In the genomic region with DNA sequence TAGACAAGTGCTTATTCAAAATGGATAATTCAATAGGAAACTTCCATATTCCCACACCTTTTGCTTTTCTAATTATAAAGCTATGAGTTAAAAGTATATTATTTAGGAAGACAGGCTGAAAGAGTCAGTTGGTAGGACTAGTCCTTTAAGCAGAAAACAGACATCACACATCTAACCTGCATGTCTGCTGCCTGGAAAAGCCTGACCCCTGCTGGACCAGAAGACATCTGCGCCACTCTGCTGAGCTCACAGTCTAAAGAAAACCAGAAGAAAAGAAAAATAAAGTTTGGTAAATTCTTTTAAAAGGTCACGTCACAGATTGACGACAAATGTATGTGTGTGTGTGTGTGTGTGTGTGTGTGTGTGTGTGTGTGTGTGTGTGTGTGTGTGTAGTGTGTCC, we compare ENCODE assay signal across 8 mouse cellular contexts. TPM values are rescaled to one million over a fixed set of nuclear protein-coding genes. Genes with fewer than 3 reads are reported as not detected.
A peak's percentile ranks its signal among the peaks of the same experiment; 100 is the strongest.
DNase-seq lines count a peak whose midpoint lies in the region; ATAC-seq and TF ChIP-seq lines count a peak whose summit lies in the region.

No protein-coding gene starts in this region.

- H3K4me2 ChIP-seq in lung, embryonic 14.5 days: no peak overlapping the region

- no peak for TF ChIP-seq POLR2A in cortical plate, adult 2 months (IDR thresholded peaks at IDR 0.05; ENCODE audit: extremely low read depth, insufficient read depth, low read length)

- H3K9ac ChIP-seq in lung, embryonic 14.5 days: no peak overlapping the region

- TF ChIP-seq CTCF in cortical plate, adult 2 months (IDR thresholded peaks at IDR 0.05; ENCODE audit: extremely low read depth, insufficient read depth, low read length): peak; percentile 66
- peak; percentile 68 for TF ChIP-seq CTCF in lung, embryonic 14.5 days (IDR thresholded peaks at IDR 0.05; ENCODE audit: low read depth)

- no peak for ATAC-seq in lung, embryonic 14.5 days (ENCODE audit: insufficient read depth)

- no peaks in the 10 kb centered on the region for H3K9me3 ChIP-seq in lung, embryonic 14.5 days (ENCODE audit: low read depth, low read length)

- H3K36me3 ChIP-seq in lung, embryonic 14.5 days (ENCODE audit: insufficient read depth): no peaks in the 10 kb centered on the region

- DNase-seq in adrenal gland, adult 18-20 months (ENCODE audit: low spot score in 2 of 2): peak; percentile 4 to 22
- DNase-seq in adrenal gland, adult 8-10 months: no peak
- peak; percentile 45 to 77 for DNase-seq in spleen, postnatal 10 days (ENCODE audit: low spot score in 2 of 2)
- no peak for DNase-seq in spleen, adult 12 weeks (ENCODE audit: low spot score)
- DNase-seq in kidney, postnatal 36 days: peak; percentile 12 to 66
- DNase-seq in lung, embryonic 14.5 days: peak; percentile 55
- DNase-seq in testis, postnatal 10 days (ENCODE audit: low spot score): peak; percentile 53

- no peak overlapping the region for H3K27ac ChIP-seq in cortical plate, adult 2 months (ENCODE audit: insufficient read depth, low read length)
- no peak overlapping the region for H3K27ac ChIP-seq in lung, embryonic 14.5 days (ENCODE audit: low read depth)

- H3K27me3 ChIP-seq in lung, embryonic 14.5 days (ENCODE audit: insufficient read depth, low read length): no peaks in the 10 kb centered on the region

- no peak overlapping the region for H3K4me3 ChIP-seq in cortical plate, adult 2 months (ENCODE audit: insufficient read depth, low read length)
- no peak overlapping the region for H3K4me3 ChIP-seq in lung, embryonic 14.5 days (ENCODE audit: low read depth, low read length)

- 52% methylated on average over 3 of the region's 3 CpGs for WGBS in lung, embryonic 14.5 days

- no peaks in the 10 kb centered on the region for H3K4me1 ChIP-seq in cortical plate, adult 2 months (ENCODE audit: control insufficient read depth, insufficient read depth, low read length)
- H3K4me1 ChIP-seq in lung, embryonic 14.5 days (ENCODE audit: insufficient read depth): no peaks in the 10 kb centered on the region

RNA-seq across cellular contexts. Expression of gene Mmrn1, which starts 25.6 kb away (rescaled TPM):
- 1 to 10 TPM in 1 of 2 experiments, under 1 TPM in 1; 0.50 to 1.4 TPM for total RNA-seq in adrenal gland, adult 18-20 months (2021)
- total RNA-seq in adrenal gland, adult 8-10 months (2022): 1 to 10 TPM in 2 of 4 experiments, under 1 TPM in 2; 0.40 to 1.2 (median 1.0) TPM
- polyA plus RNA-seq in cortical plate, adult 2 months (2012; rRNA removed): 0.04 TPM in 1 of 2 replicates, not detected in the other
- 41.3 and 46.0 TPM in 2 replicates for polyA plus RNA-seq in lung, embryonic 14.5 days (2014; fragmentation: Nextera tagmentation; extraction: Ambion mirVana)

Comparison
In these comparisons a context has a peak if more than half of its experiments do, and no peak if none do; other contexts are left out.
1. DNase-seq: peak in adrenal gland, adult 18-20 months (2 of 2), spleen, postnatal 10 days (2 of 2), kidney, postnatal 36 days (2 of 2), lung, embryonic 14.5 days (single experiment) and testis, postnatal 10 days (single experiment); none in adrenal gland, adult 8-10 months (single experiment) and spleen, adult 12 weeks (single experiment).